Mouse (Mus musculus) kidney, embryonic 15.5 days (tissue): ENCODE measurements around the gene Whrn. TPM values are rescaled to one million over a fixed set of nuclear protein-coding genes. Genes with fewer than 3 reads are reported as not detected.
A peak's percentile ranks its signal among the peaks of the same experiment; 100 is the strongest.

ENCODE experiments used
- ATAC-seq: fragments of 200-750 bp; cut with Nextera tagmentation; replicated peaks from 2 replicates; pipeline ENCODE4 v1.8.0; 2017; ENCODE audit warnings: moderate TSS enrichment; ENCODE audit not compliant: low FRiP score
- H3K27ac ChIP-seq: fragments of 300-500 bp; sonication (generic); 2 replicates; pipeline ENCODE4 v1.5.1; 2015; ENCODE audit warnings: mild to moderate bottlenecking, inconsistent platforms
- H3K27me3 ChIP-seq: fragments of 300-500 bp; sonication (generic); 2 replicates; pipeline ENCODE4 v1.6.1; 2015; ENCODE audit warnings: inconsistent platforms
- H3K36me3 ChIP-seq: fragments of 300-500 bp; sonication (generic); 2 replicates; pipeline ENCODE4 v1.6.1; 2015; ENCODE audit warnings: inconsistent platforms
- H3K4me1 ChIP-seq: fragments of 300-500 bp; sonication (generic); 2 replicates; pipeline ENCODE4 v1.6.1; 2015; ENCODE audit warnings: inconsistent platforms
- H3K4me2 ChIP-seq: fragments of 300-500 bp; sonication (generic); 2 replicates; pipeline ENCODE4 v1.6.1; 2015; ENCODE audit warnings: moderate library complexity, mild to moderate bottlenecking, inconsistent platforms
- H3K4me3 ChIP-seq: fragments of 300-500 bp; sonication (generic); replicated peaks from 2 replicates; pipeline ENCODE4 v1.5.1; 2015; ENCODE audit warnings: mild to moderate bottlenecking, inconsistent platforms
- H3K9ac ChIP-seq: fragments of 300-500 bp; sonication (generic); 2 replicates; pipeline ENCODE4 v1.6.1; 2015; ENCODE audit warnings: mild to moderate bottlenecking, inconsistent platforms
- H3K9me3 ChIP-seq: fragments of 300-500 bp; sonication (generic); replicated peaks from 2 replicates; pipeline ENCODE4 v1.6.1; 2016; ENCODE audit warnings: inconsistent platforms
- WGBS: fragments of 180-500 bp; shearing (Covaris S2); methylation state at CpG from one replicate; pipeline ENCODE4 v1.1.7; 2015; ENCODE audit warnings: mixed read lengths; 5-methylcytosine and 5-hydroxymethylcytosine counted together
- polyA plus RNA-seq: library from polyadenylated mRNA; unstranded; fragments of >200 nt; fragmentation: Nextera tagmentation; extraction: Ambion mirVana; gene quantifications from 2 replicates; pipeline ENCODE4 v1.2.1, GENCODE M21; 2015

The Whrn gene
- polyA plus RNA-seq, 1 experiment from 2014 or later: 6.1 TPM

DNA sequence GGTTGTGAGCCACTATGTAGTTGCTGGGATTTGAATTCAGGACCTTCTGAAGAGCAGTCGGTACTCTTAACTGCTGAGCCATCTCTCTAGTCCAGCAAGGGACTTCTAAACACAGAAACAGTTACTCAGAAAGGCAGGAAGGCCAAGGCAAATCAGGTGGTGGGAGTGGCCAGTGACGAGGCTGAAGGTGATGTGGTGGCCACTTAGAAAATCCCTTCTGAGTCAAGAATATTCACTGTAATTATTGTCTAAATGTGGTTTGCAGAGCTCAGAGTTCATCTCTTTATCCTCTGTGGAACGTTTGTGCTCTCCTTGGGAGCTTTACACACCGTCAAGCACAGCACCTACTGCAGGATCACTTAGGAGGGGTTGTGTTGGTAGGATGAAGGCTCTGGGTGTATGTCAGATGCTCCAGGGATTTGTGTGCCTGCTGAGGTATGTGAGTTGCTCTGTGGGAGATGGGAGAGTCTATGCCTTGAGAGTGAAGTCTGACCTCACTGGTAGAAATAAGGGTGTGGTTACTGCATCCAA is 18.7 kb upstream of the Whrn start:
- Histone ChIP-seq H3K4me3 (no peak overlapping the region), H3K36me3 (no peaks in the 10 kb centered on the region), H3K4me1 (no peaks in the 10 kb centered on the region), H3K9ac (no peak overlapping the region), H3K27me3 (no peaks in the 10 kb centered on the region), H3K9me3 (no peaks in the 10 kb centered on the region), H3K27ac (no peak overlapping the region), H3K4me2 (no peak overlapping the region)
- ATAC-seq: no peak
- WGBS: 71% methylated on average over 4 of the region's 4 CpGs

DNA sequence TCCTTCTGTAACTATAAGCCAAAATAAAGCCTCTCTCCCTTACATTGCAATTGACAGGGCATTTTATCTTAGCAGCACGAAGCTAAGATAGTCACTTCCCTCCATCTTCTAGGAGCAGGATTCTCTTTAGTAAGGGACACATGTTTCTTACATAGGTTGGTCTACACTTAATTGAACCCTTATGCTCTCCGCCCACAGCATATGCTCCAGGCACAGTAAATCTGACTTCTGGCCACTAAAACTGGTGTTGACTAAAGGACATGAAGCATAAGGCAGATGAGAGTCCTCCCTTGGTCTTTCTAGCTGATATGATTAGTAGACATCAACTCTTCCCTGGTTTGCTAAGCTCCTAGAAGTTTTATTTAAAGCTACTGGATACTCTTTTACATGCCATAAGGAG is 17.1 kb upstream of the Whrn start:
- Histone ChIP-seq H3K4me3 (no peak overlapping the region), H3K9me3 (no peaks in the 10 kb centered on the region), H3K36me3 (no peaks in the 10 kb centered on the region), H3K9ac (no peak overlapping the region), H3K4me2 (no peak overlapping the region), H3K4me1 (no peaks in the 10 kb centered on the region), H3K27ac (no peak overlapping the region), H3K27me3 (no peaks in the 10 kb centered on the region)
- WGBS: 78% methylated on average over 2 of the region's 2 CpGs
- no peak for ATAC-seq

DNA sequence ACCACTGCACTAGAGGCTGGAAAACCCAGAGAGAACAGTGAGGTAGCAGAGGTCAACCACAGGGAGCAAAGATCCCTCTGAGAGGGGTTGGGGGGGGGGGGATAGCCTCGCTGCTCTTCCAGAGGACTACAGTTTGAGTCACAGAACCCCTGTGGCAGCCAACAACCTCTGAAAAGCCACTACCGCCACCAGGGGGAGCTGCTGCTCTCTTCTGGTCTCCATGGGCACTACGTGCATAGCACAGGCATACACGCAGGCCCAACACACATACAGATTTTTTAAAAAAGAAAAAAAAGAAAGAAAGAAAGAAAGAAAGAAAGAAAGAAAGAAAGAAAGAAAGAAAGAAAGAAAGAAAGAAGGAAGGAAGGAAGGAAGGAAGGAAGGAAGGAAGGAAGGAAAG is 12.4 kb upstream of the Whrn start:
- Histone ChIP-seq H3K27ac (no peak overlapping the region), H3K27me3 (no peaks in the 10 kb centered on the region), H3K4me3 (no peak overlapping the region), H3K9me3 (no peaks in the 10 kb centered on the region), H3K9ac (no peak overlapping the region), H3K36me3 (no peaks in the 10 kb centered on the region), H3K4me1 (no peaks in the 10 kb centered on the region), H3K4me2 (no peak overlapping the region)
- WGBS: 37% methylated on average over 4 of the region's 4 CpGs
- no peak for ATAC-seq

DNA sequence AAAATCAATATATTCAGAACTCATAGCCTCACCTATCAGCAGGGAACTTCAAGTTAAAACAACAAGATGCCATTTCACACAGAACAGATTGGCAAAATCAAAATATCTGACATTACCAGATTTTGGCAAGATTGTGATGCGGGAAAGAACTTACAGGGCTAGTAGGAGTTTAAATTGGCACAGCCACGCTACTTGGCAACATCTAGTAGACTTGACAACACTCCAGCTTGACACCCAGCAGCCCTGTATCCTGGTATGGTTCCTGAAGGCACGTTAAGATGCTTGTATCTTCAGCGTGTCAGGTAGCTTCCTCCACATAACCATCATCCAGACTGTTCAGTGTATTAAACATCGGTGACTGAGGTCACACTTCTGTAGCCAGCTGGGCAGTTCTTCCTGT is 11.7 kb upstream of the Whrn start:
- no peaks in the 10 kb centered on the region for H3K27me3 ChIP-seq
- no peak for ATAC-seq
- 77% methylated on average over 5 of the region's 5 CpGs for WGBS
- no peaks in the 10 kb centered on the region for H3K9me3 ChIP-seq
- H3K4me3 ChIP-seq: no peak overlapping the region
- no peak overlapping the region for H3K9ac ChIP-seq
- H3K4me1 ChIP-seq: no peaks in the 10 kb centered on the region
- H3K27ac ChIP-seq: no peak overlapping the region
- H3K36me3 ChIP-seq: no peaks in the 10 kb centered on the region
- H3K4me2 ChIP-seq: no peak overlapping the region

DNA sequence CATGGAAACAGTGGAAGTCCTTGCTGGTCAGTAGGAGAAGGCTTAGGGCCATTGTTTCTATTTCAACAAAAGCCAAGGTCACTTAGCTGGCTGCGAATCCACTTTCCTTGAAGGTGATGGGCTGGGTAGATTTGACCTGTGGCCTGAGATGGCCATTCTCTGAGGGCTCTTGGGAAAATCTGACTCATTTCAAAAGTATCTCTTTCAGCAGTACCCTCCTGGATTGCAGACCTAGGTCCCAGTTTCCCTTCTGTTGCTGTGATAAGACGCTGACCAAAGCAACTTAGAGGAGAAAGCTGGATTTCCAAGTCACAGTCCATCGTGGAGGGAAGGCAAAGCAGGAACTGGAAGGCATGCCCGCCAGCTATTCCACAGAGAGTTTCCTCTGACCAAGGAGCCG is 8.2 kb upstream of the Whrn start:
- no peaks in the 10 kb centered on the region for H3K9me3 ChIP-seq
- H3K27me3 ChIP-seq: 0 out of 2 replicates have a peak, but pooled peaks cover 14% of the 10 kb centered on the region
- H3K4me3 ChIP-seq: no peak overlapping the region
- no peak for ATAC-seq
- H3K27ac ChIP-seq: no peak overlapping the region
- no peak overlapping the region for H3K9ac ChIP-seq
- no peaks in the 10 kb centered on the region for H3K4me1 ChIP-seq
- H3K36me3 ChIP-seq: no peaks in the 10 kb centered on the region
- WGBS: 71% methylated on average over 5 of the region's 5 CpGs
- H3K4me2 ChIP-seq: no peak overlapping the region

DNA sequence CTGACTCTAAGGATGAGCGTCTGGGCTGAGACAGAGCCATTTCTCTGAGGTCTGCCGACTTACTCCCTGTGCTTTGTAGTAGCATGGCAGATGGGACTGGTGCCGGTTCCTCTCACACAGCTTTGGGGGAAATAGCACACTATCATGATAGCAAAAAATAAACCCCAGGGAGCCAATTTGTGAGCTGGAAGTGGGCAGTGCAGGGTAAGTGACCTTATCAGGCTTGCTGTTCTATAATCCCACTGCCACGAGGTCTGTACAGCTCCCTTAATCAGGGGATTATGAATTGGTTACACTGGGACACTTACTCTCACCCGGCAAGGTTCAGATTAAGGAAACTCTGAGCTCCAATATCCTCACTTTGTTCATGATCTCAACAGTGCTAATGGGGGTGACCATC is 5.3 kb upstream of the Whrn start:
- H3K4me2 ChIP-seq: no peak overlapping the region
- H3K36me3 ChIP-seq: no peaks in the 10 kb centered on the region
- H3K4me3 ChIP-seq: no peak overlapping the region
- H3K4me1 ChIP-seq: peaks cover 5% of the 10 kb centered on the region; the same call in 1 of the 2 replicates
- no peak overlapping the region for H3K9ac ChIP-seq
- no peak overlapping the region for H3K27ac ChIP-seq
- no peak for ATAC-seq
- 75% methylated on average over 5 of the region's 5 CpGs for WGBS
- no peaks in the 10 kb centered on the region for H3K9me3 ChIP-seq
- peaks cover 18% of the 10 kb centered on the region; the same call in 1 of the 2 replicates for H3K27me3 ChIP-seq

DNA sequence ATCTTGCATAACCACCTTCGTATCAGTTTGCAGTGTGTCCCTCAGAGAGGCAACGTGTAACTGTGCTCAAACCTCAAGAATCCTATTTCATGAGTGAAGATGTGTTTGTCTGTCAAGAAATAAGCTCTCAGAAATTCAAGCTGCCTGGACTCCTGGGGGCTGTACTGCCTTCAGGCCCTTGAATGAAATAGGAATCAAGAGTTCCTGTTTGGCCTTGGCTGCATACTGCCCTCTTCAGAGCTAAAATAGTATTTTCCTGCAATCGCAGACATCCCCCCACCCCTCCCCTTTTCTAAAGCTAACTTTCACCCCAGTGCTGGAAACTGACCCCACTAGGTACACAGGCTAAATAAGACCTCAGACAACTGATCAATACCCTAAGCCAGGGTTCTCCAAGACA is 2.6 kb upstream of the Whrn start:
- Histone ChIP-seq H3K4me3 (no peak overlapping the region), H3K4me1 (peaks cover 29% of the 10 kb centered on the region), H3K9ac (no peak overlapping the region), H3K27me3 (peaks cover 34% of the 10 kb centered on the region), H3K27ac (no peak overlapping the region), H3K4me2 (no peak overlapping the region), H3K36me3 (no peaks in the 10 kb centered on the region), H3K9me3 (no peaks in the 10 kb centered on the region)
- 37% methylated on average over 3 of the region's 3 CpGs for WGBS
- ATAC-seq: no peak

DNA sequence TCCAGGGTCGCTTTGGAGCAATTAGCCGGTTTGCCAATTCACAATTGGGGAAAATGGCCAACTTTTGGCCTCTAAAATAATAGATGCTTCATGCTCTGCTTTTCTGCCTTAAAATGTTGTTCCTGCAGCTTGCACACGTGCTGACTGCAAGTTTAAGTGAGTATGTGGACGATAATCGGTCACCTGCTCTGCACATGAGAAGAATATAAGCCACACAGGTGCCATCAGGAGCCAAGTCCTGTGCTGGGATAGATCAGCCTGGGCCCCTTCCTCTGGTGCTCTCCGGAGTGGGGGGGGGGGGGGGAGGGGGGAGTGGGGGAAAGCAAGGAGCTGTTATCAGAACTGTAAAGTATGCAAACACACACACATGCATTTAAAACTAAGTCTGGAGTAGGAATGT is 521 bp upstream of the Whrn start:
- peak overlapping the region; percentile 70 for H3K4me3 ChIP-seq
- 0 out of 2 replicates have a peak overlapping the region, but pooled peaks have one; percentile 2 for H3K27ac ChIP-seq
- H3K36me3 ChIP-seq: no peaks in the 10 kb centered on the region
- H3K9me3 ChIP-seq: no peaks in the 10 kb centered on the region
- peaks cover 35% of the 10 kb centered on the region for H3K27me3 ChIP-seq
- peaks cover 36% of the 10 kb centered on the region for H3K4me1 ChIP-seq
- no peak for ATAC-seq
- peak overlapping the region; percentile 98 for H3K4me2 ChIP-seq
- 11% methylated on average over 6 of the region's 6 CpGs for WGBS
- H3K9ac ChIP-seq: peak overlapping the region; percentile 45; the same call in 1 of the 2 replicates

DNA sequence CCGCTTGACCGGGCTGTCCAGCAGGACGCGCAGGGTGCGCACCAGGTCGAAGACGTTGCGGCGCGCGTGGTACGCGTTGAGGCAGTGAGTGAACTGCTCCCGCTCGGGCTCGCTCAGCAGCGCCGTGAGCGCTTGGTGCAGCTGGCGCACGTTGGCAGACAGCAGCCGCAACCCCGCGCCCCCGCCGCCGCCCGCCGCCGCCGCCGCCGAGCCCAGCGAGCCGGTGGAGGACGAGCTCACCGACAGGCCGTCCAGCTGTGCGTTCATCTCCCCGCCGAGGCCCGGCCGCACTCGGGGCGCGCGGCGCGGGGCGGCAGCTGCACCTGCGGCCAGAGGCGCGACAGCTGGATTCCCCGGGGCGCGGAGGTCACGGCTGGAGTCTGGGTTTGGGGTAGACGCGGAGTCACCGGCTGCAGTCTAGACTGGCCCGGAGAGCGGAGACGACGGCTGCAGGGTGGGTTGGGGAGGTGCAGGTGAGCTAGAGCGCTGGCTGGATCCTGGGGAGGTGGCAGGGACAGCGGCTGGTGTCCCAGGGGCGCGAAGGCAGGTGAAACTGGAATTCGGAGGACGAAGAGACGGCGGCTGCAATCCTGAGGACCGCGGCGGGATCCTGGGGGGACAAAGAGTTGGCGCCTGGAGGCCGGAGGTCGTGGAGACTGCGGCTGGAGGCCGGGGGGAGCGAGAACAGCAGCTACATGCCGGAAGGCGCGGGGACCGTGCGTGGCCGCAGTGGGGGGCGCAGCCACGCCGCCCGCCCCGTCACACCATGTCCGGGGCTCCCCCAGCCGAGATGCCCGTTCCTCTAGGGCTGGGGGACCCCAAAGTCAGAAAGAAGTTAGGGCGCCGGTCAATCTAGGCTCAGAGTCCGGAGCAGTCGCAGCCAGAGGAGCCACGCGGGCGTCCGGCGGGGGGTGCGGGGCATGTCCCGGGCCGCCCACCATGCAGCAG is 550 bp downstream of the Whrn start:
- Histone ChIP-seq H3K9me3 (no peaks in the 10 kb centered on the region), H3K4me3 (peak overlapping the region; percentile 70), H3K27me3 (peaks cover 26% of the 10 kb centered on the region), H3K4me2 (peak overlapping the region; percentile 98), H3K4me1 (peaks cover 37% of the 10 kb centered on the region), H3K36me3 (no peaks in the 10 kb centered on the region), H3K9ac (peak overlapping the region; percentile 63), H3K27ac (no peak overlapping the region)
- ATAC-seq: peak; percentile 73
- under 1% methylated on average over 89 of the region's 107 CpGs for WGBS

DNA sequence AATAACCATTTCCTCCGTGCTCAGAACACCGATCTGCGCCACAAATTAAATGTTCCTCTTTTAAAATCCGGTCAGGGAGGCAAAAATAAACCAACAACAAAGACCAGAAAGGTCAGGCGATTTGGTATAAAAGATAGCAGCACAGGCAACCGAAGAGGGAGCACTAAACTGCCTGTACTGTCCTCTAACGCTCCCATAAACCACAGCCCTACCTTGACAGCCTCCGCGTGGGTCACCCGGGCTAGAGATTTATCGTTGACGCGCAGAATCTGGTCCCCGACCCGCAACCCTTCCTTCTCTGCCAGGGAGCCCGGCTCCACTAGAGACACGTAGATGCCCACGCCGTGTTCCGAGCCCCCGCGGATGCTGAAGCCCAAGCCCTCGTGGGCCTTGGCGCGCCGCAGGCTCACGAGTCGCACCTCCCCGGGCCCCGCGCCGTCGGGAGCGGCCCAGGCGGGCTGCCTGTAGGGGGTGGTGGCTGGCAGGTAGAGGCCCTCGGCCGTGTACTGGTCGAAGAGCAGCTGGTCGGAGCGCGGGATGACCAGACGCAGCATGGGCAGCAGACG is 1.3 kb downstream of the Whrn start:
- Histone ChIP-seq H3K4me1 (peaks cover 42% of the 10 kb centered on the region), H3K4me3 (peak overlapping the region; percentile 70), H3K9ac (peak overlapping the region; percentile 63), H3K27ac (no peak overlapping the region), H3K4me2 (peak overlapping the region; percentile 98), H3K36me3 (no peaks in the 10 kb centered on the region), H3K9me3 (no peaks in the 10 kb centered on the region), H3K27me3 (peaks cover 20% of the 10 kb centered on the region)
- 2% methylated on average over 43 of the region's 43 CpGs for WGBS
- no peak; the same call in 1 of the 2 replicates for ATAC-seq

DNA sequence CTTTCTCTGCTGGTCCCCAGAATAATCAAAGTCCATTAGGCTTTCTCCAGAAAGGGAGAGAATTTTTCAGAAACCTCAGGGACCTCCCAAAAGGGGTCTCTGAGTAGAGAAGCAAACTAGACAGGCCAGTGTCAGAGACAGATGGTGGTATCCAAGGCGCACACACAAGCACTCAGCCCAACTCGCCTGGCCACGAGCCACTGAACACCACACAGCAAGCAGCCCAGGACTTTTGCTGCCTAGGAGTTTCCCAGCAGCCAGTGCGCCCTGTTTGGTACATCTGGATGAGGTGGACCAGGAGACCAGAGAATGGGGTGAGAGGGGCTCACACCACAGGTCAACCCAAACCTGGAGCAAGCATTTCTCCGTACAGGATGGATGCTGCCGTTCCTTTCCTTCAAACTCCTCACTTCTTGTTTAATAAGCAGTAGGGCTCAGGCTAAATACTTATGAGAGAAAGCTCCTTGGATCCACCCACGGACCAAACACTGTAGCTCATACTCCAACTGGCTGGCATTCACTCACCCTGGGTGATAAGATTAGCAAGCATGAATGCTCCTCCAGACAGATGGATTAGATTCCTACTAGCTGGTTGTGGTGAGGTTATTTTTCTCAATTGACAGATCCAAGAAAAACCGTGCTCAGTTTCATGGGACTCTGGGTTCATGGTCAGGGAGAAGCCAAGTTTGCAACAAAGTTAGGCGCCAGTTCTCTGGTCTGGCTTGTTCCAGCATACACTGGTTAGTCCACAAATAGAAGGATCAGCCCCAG is 2.3 kb downstream of the Whrn start:
- Histone ChIP-seq H3K27ac (no peak overlapping the region), H3K4me2 (peak overlapping the region; percentile 98), H3K4me3 (peak overlapping the region; percentile 70), H3K9me3 (no peaks in the 10 kb centered on the region), H3K4me1 (peaks cover 42% of the 10 kb centered on the region), H3K27me3 (peaks cover 20% of the 10 kb centered on the region), H3K36me3 (no peaks in the 10 kb centered on the region), H3K9ac (no peak overlapping the region)
- no peak for ATAC-seq
- WGBS: 50% methylated on average over 9 of the region's 9 CpGs

DNA sequence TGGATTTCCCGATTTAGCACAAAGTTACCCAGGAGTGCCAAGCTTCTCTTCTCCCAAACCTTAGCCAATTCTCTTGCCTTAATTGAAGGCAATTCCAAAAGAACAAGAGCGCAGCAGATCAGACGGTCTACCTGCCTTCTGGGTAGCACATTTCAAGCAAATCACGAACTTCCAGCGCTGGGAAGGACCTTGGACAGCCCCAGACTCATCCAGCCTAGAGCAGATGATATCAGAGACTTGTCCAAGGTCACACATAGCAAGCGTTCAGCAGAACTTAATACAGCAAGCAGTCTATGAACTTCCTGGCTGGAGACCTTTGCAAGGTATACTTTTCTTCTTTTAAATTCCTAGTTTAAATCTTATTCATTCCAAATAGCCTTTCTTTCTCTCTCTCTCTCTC is 4.3 kb downstream of the Whrn start:
- Histone ChIP-seq H3K4me1 (peaks cover 51% of the 10 kb centered on the region), H3K36me3 (no peaks in the 10 kb centered on the region), H3K4me2 (no peak overlapping the region), H3K27ac (no peak overlapping the region), H3K27me3 (peaks cover 16% of the 10 kb centered on the region), H3K9me3 (no peaks in the 10 kb centered on the region), H3K9ac (no peak overlapping the region), H3K4me3 (no peak overlapping the region)
- 83% methylated on average over 6 of the region's 6 CpGs for WGBS
- ATAC-seq: no peak
